Mouse (Mus musculus): ENCODE results near the gene Smco1. TPM values are rescaled to one million over a fixed set of nuclear protein-coding genes. Genes with fewer than 3 reads are reported as not detected.
"Not testable (repeated sequence)": the region's sequence is repeated elsewhere in the genome, so short reads cannot be mapped to it uniquely, and the experiment has no call there.

The Smco1 gene
- total RNA-seq (2014; fragmentation: Nextera tagmentation) (not detected in 2 replicates), total RNA-seq (2017) (0.23 TPM in 1 of 2 replicates, not detected in the other), polyA plus RNA-seq (2012) (not detected in 2 replicates)

GRCm38 (mm10) chr16:32271291-32271690 is at the start of gene Smco1:
Smco1 (plus strand) TSS chr16:32271468.
- no peak within 1 kb of the TSS for H3K4me3 ChIP-seq (ENCODE audit: low read depth, low read length)
- H3K27me3 ChIP-seq (ENCODE audit: insufficient read depth, low read length) = peaks cover 19% of the 10 kb centered on the region
- no peak for DNase-seq (ENCODE audit: low spot score)
- peaks cover 5% of the 10 kb centered on the region for H3K4me1 ChIP-seq (ENCODE audit: insufficient read depth, low read depth, low read length)
- ATAC-seq (ENCODE audit: extremely low read depth, insufficient number of reproducible peaks, low FRiP score, poor library complexity, severe bottlenecking) = no peak
- TF ChIP-seq CTCF (IDR thresholded peaks at IDR 0.05; ENCODE audit: low read depth, low read length) = no peak
- no peak for TF ChIP-seq GATA2 (IDR thresholded peaks at IDR 0.05; ENCODE audit: borderline replicate concordance, low read depth, low read length)
- TF ChIP-seq GATA1 (IDR thresholded peaks at IDR 0.05; ENCODE audit: borderline replicate concordance, low read length) = no peak
- no peak for TF ChIP-seq TAL1 (conservative IDR thresholded peaks at IDR 0.05; ENCODE audit: low read depth, low read length)
- no peak for TF ChIP-seq POLR2AphosphoS5 (IDR thresholded peaks at IDR 0.05; ENCODE audit: insufficient replicate concordance, low read depth, low read length)
- no peaks in the 10 kb centered on the region for H3K36me3 ChIP-seq (replicated peaks)
- H3K9me3 ChIP-seq (replicated peaks) = no peaks in the 10 kb centered on the region

GRCm38 (mm10) chr16:32221803-32222202 is 49.5 kb upstream of the Smco1 start:
- no peak for TF ChIP-seq POLR2AphosphoS5 (IDR thresholded peaks at IDR 0.05; ENCODE audit: insufficient replicate concordance, low read depth, low read length)
- no peak for TF ChIP-seq CTCF (IDR thresholded peaks at IDR 0.05; ENCODE audit: low read depth, low read length)
- no peak for TF ChIP-seq TAL1 (conservative IDR thresholded peaks at IDR 0.05; ENCODE audit: low read depth, low read length)
- TF ChIP-seq GATA1 (IDR thresholded peaks at IDR 0.05; ENCODE audit: borderline replicate concordance, low read length) = no peak
- TF ChIP-seq GATA2 (IDR thresholded peaks at IDR 0.05; ENCODE audit: borderline replicate concordance, low read depth, low read length) = no peak
- Histone ChIP-seq H3K4me1 (ENCODE audit: insufficient read depth, low read depth, low read length) (peaks cover 3% of the 10 kb centered on the region; the same call in 1 of the 2 replicates), H3K9me3 (replicated peaks) (no peaks in the 10 kb centered on the region; the same call in 1 of the 2 replicates), H3K4me3 (ENCODE audit: low read depth, low read length) (no peak overlapping the region), H3K36me3 (replicated peaks) (no peaks in the 10 kb centered on the region), H3K27me3 (ENCODE audit: insufficient read depth, low read length) (peaks cover 17% of the 10 kb centered on the region)
- ATAC-seq (ENCODE audit: extremely low read depth, insufficient number of reproducible peaks, low FRiP score, poor library complexity, severe bottlenecking) (no peak), DNase-seq (ENCODE audit: low spot score) (no peak)

DNA sequence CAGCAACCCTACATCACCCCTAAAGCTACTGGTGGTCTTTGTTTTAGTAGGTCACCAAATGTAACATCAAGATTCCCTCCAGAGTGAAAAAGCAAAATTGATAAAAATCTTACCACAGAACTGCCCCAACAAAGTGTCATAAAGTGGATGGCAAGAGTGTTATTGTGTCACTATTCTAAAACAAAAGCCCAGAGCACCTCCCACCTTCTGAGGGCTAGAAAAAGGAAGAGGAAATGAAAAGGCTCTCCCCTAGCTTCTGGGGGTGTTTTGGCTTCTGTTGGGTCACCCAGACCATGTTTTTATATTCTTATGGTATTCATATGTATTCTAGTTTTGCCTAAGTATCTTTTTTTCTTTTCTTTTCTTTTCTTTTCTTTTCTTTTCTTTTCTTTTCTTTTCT is 48.9 kb upstream of the Smco1 start:
- Histone ChIP-seq H3K36me3 (replicated peaks) (no peaks in the 10 kb centered on the region), H3K4me1 (ENCODE audit: insufficient read depth, low read depth, low read length) (peaks cover 3% of the 10 kb centered on the region; the same call in 1 of the 2 replicates), H3K9me3 (replicated peaks) (no peaks in the 10 kb centered on the region; the same call in 1 of the 2 replicates), H3K4me3 (ENCODE audit: low read depth, low read length) (no peak overlapping the region), H3K27me3 (ENCODE audit: insufficient read depth, low read length) (peaks cover 12% of the 10 kb centered on the region)
- TF ChIP-seq GATA2 (IDR thresholded peaks at IDR 0.05; ENCODE audit: borderline replicate concordance, low read depth, low read length) (no peak), CTCF (IDR thresholded peaks at IDR 0.05; ENCODE audit: low read depth, low read length) (no peak), TAL1 (conservative IDR thresholded peaks at IDR 0.05; ENCODE audit: low read depth, low read length) (no peak), POLR2AphosphoS5 (IDR thresholded peaks at IDR 0.05; ENCODE audit: insufficient replicate concordance, low read depth, low read length) (no peak), GATA1 (IDR thresholded peaks at IDR 0.05; ENCODE audit: borderline replicate concordance, low read length) (no peak)
- no peak for DNase-seq (ENCODE audit: low spot score)
- no peak for ATAC-seq (ENCODE audit: extremely low read depth, insufficient number of reproducible peaks, low FRiP score, poor library complexity, severe bottlenecking)

DNA sequence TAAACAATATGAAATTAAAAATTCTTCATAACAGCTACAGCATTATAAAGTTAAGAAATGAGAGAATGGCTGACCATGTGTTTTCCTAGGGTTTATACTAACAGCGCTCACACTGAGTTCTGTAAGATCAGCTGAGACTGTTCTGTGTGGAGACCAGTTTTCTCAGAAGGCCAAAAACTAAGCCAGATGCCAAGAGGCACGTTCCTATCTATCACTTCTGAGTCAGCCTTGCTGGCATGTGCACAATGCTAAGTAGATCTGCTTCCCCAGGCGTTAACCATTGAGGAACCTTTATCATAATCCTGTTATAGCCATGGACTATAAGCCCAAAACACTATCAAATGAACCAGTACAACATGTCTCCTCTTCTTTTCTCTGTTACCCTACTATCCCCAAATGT is 39.2 kb upstream of the Smco1 start:
- not testable (repeated sequence) for H3K9me3 ChIP-seq (replicated peaks); H3K27me3 ChIP-seq (ENCODE audit: insufficient read depth, low read length); ATAC-seq (ENCODE audit: extremely low read depth, insufficient number of reproducible peaks, low FRiP score, poor library complexity, severe bottlenecking); H3K4me3 ChIP-seq (ENCODE audit: low read depth, low read length); DNase-seq (ENCODE audit: low spot score); H3K4me1 ChIP-seq (ENCODE audit: insufficient read depth, low read depth, low read length)
- H3K36me3 ChIP-seq (replicated peaks) = peaks cover 48% of the 10 kb centered on the region

GRCm38 (mm10) chr16:32237930-32238680 is 33.2 kb upstream of the Smco1 start:
- Histone ChIP-seq H3K36me3 (replicated peaks) (peaks cover 58% of the 10 kb centered on the region), H3K4me1 (ENCODE audit: insufficient read depth, low read depth, low read length) (peaks cover 6% of the 10 kb centered on the region; the same call in 1 of the 2 replicates), H3K4me3 (ENCODE audit: low read depth, low read length) (no peak overlapping the region), H3K9me3 (replicated peaks) (no peaks in the 10 kb centered on the region), H3K27me3 (ENCODE audit: insufficient read depth, low read length) (no peaks in the 10 kb centered on the region)
- TF ChIP-seq GATA2 (IDR thresholded peaks at IDR 0.05; ENCODE audit: borderline replicate concordance, low read depth, low read length) = no peak
- TF ChIP-seq TAL1 (conservative IDR thresholded peaks at IDR 0.05; ENCODE audit: low read depth, low read length) = no peak
- no peak for TF ChIP-seq CTCF (IDR thresholded peaks at IDR 0.05; ENCODE audit: low read depth, low read length)
- TF ChIP-seq POLR2AphosphoS5 (IDR thresholded peaks at IDR 0.05; ENCODE audit: insufficient replicate concordance, low read depth, low read length) = no peak
- TF ChIP-seq GATA1 (IDR thresholded peaks at IDR 0.05; ENCODE audit: borderline replicate concordance, low read length) = no peak
- ATAC-seq (ENCODE audit: extremely low read depth, insufficient number of reproducible peaks, low FRiP score, poor library complexity, severe bottlenecking) = no peak
- no peak for DNase-seq (ENCODE audit: low spot score)

- Histone ChIP-seq H3K9me3 (replicated peaks) (no peaks in the 10 kb centered on the region), H3K4me1 (ENCODE audit: insufficient read depth, low read depth, low read length) (peaks cover 13% of the 10 kb centered on the region), H3K27me3 (ENCODE audit: insufficient read depth, low read length) (no peaks in the 10 kb centered on the region), H3K4me3 (ENCODE audit: low read depth, low read length) (no peak overlapping the region), H3K36me3 (replicated peaks) (peaks cover 50% of the 10 kb centered on the region)
- no peak for TF ChIP-seq TAL1 (conservative IDR thresholded peaks at IDR 0.05; ENCODE audit: low read depth, low read length)
- TF ChIP-seq CTCF (IDR thresholded peaks at IDR 0.05; ENCODE audit: low read depth, low read length) = no peak
- TF ChIP-seq GATA2 (IDR thresholded peaks at IDR 0.05; ENCODE audit: borderline replicate concordance, low read depth, low read length) = no peak
- no peak for TF ChIP-seq POLR2AphosphoS5 (IDR thresholded peaks at IDR 0.05; ENCODE audit: insufficient replicate concordance, low read depth, low read length)
- TF ChIP-seq GATA1 (IDR thresholded peaks at IDR 0.05; ENCODE audit: borderline replicate concordance, low read length) = no peak
- DNase-seq (ENCODE audit: low spot score) (no peak), ATAC-seq (ENCODE audit: extremely low read depth, insufficient number of reproducible peaks, low FRiP score, poor library complexity, severe bottlenecking) (no peak)
These were observed 31.6 kb upstream of the Smco1 start for GRCm38 (mm10) chr16:32239428-32240312.

All from G1E (cell line).